Mouse (Mus musculus): ENCODE measurements around the gene Cnnm4.
"Not testable (repeated sequence)": the region's sequence is repeated elsewhere in the genome, so short reads cannot be mapped to it uniquely, and the experiment has no call there.

Gene Cnnm4

GRCm38 (mm10) chr1:36518259-36518658, 46.8 kb downstream of the Cnnm4 start:
- no peak for DNase-seq (ENCODE audit: low spot score)

GRCm38 (mm10) chr1:36519626-36520025, 48.2 kb downstream of the Cnnm4 start:
- DNase-seq (ENCODE audit: low spot score), result no peak

- no peak for DNase-seq (ENCODE audit: low spot score)
These were observed 50.8 kb downstream of the Cnnm4 start for GRCm38 (mm10) chr1:36522210-36522609.

DNA sequence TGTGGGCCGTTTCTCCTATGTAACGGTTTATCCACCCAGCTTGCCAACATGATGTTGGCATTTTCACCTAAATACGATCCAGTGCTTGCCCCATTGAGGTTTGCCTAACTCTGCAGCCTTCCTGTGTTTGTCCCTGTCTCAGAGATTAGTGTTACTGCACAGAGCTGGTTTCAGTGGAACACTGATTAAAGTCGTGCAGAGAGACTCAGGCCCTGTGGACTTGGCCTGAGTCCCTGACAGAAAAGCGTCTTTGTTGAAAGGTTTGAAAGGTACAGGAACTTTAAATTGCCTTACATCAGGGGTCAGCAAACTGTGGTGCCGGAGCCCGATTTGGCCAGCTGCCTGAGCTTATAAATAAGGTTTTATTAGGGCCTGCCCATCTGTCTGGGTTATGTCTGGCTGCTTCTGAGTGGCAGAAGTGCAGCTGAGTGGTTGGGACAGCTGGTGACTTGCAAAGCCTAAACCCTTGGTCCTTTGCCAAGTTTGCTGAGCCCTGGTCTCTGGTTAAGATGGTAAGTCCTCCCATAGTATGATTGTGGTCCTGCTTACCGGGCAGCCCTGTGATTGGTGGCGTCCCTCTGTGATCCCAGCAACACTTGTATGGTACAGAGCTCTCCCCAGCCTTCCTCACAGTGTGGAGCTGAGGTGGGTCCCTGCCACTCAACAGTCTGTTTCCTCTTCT, 52.1 kb downstream of the Cnnm4 start:
- no peak for DNase-seq (ENCODE audit: low spot score)

DNA sequence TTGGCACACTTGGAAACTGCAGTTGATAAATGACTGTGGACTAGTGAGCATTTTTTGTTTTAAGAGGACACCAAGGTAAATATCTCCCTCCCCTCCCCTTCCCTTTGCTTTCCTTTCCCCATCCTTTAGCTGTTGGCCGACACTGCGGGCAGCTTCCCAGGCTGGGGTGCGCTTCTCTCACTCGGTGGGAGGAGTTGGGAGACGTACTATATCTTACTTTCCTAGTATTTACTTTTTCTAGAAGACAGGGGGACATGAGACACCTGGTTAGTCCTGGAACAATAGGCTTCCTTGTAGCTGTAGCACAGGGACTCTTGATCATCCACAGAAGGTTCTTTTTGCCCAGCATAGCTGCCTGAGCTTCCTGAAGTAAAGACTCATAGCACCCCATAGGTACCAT, 52.6 kb downstream of the Cnnm4 start:
- no peak for DNase-seq (ENCODE audit: low spot score)

- DNase-seq (ENCODE audit: low spot score), result no peak
These were observed 54.4 kb downstream of the Cnnm4 start for GRCm38 (mm10) chr1:36525774-36526173.

DNA sequence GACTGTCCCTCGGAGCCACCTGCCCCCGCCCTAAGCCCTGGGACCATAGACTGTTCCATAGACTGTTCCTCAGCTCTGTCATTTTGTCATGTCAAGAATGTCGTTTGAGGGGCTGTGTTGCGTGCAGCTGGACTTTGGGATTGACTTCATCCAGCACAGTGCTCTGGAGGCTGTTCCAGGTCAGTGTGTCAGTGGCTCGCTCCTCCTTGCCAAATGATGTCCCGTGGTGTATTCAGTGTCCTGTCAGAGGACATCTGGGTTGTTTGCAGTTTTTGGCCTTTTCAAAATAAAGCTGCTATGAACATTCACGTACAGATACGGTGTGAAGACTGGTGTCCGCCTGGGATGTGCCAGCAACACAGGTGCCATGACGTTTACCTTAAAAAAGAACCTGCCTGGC, 55.5 kb downstream of the Cnnm4 start:
- no peak for DNase-seq (ENCODE audit: low spot score)

DNA sequence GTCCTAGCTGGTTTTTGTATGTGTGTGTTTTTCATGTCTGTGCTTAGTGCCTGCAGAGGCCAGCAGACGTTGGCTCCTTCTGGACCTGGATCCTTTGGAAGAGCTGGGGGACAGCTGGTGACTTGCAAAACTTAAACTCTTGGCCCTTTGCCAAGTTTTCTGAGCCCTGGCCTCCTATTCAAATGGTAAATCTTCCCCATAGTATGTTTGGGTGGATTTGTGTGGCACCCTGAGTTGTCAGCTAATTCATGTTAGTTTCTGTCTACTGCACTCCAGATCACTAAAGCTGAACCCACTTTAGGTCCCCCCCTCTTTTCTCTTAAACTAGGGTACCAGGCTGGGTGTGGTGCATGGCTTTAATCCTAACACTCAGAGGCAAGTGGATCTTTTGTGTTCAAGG, 56.9 kb downstream of the Cnnm4 start:
- DNase-seq (ENCODE audit: low spot score), result no peak

DNA sequence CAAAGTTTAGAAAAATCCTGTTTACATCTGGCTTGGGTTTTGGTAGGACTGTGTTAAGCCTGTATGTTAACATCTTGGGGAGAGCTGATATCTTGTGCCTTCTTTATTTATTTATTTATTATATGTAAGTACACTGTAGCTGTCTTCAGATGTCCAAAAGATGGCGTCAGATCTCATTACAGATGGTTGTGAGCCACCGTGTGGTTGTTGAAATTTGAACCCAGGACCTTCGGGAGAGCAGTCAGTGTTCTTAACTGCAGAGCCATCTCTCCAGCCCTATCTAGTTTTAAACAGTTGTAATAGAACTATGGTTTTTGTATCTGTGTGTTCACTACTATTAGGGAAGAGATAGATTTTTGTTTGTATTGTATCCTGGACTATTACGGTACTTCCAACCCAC, 57.9 kb downstream of the Cnnm4 start:
- no peak for DNase-seq (ENCODE audit: low spot score)

GRCm38 (mm10) chr1:36529875-36530274, 58.5 kb downstream of the Cnnm4 start:
- DNase-seq (ENCODE audit: low spot score), result no peak

DNA sequence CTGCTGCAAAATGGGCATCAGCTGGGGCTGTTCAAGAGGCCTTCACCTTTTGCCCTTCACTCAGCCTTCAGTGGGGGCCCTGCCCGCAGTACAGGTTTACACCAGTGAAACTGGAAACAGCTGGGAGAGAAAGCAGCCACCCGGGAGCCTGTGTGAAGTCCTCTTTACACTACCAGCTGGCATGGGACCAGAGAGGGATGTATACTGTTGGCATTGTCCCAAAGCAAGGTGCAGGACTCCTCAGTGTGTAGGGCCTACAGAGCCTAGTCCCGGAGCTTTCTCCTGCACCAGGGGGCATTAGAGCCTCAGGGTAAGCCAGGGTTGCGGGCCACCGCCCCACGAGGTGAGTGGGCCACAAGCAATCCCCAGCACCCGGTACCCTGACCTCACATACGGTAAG, 59.1 kb downstream of the Cnnm4 start:
- DNase-seq (ENCODE audit: low spot score), result no peak

DNA sequence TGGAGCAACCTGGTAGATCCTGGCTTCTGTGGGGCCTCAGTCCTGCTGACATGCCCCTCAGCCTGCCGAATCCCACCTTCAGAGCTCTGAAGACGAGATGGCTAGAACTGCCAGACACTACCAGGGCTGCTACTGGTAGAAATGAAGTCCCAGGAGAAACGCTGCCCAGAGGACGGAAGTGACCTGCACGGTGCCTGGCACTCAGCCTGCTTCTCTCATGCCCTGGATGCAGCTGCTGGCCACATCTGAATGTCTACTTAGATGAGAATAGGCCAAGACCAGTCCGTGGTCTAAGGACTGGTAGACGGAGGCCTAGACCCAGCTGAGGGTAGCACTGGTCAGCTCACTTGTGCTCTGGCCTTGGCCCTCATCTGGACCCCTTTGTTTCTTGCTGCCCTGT, 59.5 kb downstream of the Cnnm4 start:
- DNase-seq (ENCODE audit: low spot score), result no peak

GRCm38 (mm10) chr1:36531461-36531860, 60.0 kb downstream of the Cnnm4 start:
- no peak for DNase-seq (ENCODE audit: low spot score)

- DNase-seq (ENCODE audit: low spot score), result no peak
These were observed 62.1 kb downstream of the Cnnm4 start for GRCm38 (mm10) chr1:36533546-36533945.

GRCm38 (mm10) chr1:36534595-36535058, 63.2 kb downstream of the Cnnm4 start:
- no peak for DNase-seq (ENCODE audit: low spot score)

GRCm38 (mm10) chr1:36535477-36536396, 64.3 kb downstream of the Cnnm4 start:
- no peak for DNase-seq (ENCODE audit: low spot score)

- no peak for DNase-seq (ENCODE audit: low spot score)
These were observed 64.9 kb downstream of the Cnnm4 start for GRCm38 (mm10) chr1:36536397-36536728.

DNA sequence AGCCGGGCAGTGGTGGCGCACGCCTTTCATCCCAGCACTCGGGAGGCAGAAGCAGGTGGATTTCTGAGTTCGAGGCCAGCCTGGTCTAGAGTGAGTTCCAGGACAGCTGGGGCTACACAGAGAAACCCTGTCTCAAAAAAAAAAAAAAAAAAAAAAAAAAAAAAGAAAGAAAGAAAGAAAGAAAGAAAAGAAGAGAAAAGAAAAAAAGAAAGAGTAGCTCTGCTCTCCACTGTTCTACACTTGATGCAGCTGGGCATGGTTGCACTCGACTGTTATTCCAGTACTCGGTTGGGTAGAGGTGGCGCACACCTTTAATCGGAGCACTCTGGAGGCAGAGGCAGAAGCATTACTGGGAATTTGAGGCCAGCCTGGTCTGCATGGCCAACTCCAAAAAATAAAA, 65.4 kb downstream of the Cnnm4 start, which contains the start of gene Ankrd23:
Gene Ankrd23 (minus strand): TSS at position 101 of the 400 bp plus-strand sequence.
- DNase-seq (ENCODE audit: low spot score), result not testable (repeated sequence)

- DNase-seq (ENCODE audit: low spot score), result no peak
These were observed 67.3 kb downstream of the Cnnm4 start for GRCm38 (mm10) chr1:36538727-36539126.

GRCm38 (mm10) chr1:36539186-36539585, 67.8 kb downstream of the Cnnm4 start, which contains the start of gene Gm42417:
Gene Gm42417, minus strand, starts transcription at chr1:36539429.
- DNase-seq (ENCODE audit: low spot score), result no peak

DNA sequence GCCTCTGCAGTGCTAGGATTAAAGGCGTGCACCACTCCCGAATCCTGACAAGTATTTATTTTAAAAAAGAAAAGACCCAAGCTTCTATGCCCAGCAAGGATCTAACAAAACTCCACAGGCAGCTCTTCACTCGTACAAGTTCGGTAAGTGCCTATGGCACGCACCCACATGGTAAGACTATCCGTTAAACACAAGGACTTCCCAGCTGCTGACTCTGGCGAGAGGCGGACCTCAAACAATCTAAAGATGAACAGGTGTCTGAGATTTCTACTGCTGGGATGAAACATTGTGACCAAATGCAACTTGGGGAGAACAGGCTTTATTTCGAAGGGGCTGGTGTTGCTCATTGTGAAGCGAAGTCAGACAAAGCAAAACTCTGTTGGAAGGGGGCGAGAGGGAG, 68.7 kb downstream of the Cnnm4 start:
- no peak for DNase-seq (ENCODE audit: low spot score)

DNA sequence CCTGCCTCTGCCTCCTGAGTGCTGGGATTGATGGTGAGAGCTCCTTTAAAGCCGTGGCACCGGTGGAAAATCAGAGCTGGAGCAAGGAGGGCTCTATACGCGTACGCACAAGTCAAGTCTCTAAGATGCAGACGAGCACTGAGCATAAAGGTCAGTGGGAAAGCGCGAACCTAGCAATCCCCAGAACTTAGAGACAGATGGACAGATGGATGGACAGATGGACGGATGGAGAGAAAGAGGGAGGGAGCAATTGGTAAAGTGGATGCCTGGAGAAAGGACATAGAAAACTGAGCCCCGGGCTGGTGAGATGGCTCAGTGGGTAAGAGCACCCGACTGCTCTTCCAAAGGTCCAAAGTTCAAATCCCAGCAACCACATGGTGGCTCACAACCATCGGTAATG, 69.4 kb downstream of the Cnnm4 start:
- no peak for DNase-seq (ENCODE audit: low spot score)

- no peak for DNase-seq (ENCODE audit: low spot score)
These were observed 70.4 kb downstream of the Cnnm4 start for GRCm38 (mm10) chr1:36541844-36542243.
